Mouse (Mus musculus) E14TG2a.4 (cell line): ENCODE measurements around the gene Tmem131l.
A peak's percentile ranks its signal among the peaks of the same experiment; 100 is the strongest.

ENCODE experiments used
- H3K27me3 ChIP-seq: 2 replicates; pipeline ENCODE4 v1.6.1; 2014; ENCODE audit warnings: low read length, control low read depth; ENCODE audit not compliant: insufficient read depth
- H3K36me3 ChIP-seq: 2 replicates; pipeline ENCODE4 v1.6.1; 2014; ENCODE audit warnings: low read length, control low read depth; ENCODE audit not compliant: insufficient read depth
- H3K4me1 ChIP-seq: replicated peaks from 2 replicates; pipeline ENCODE4 v1.6.1; 2014; ENCODE audit warnings: low read depth, low read length, control low read depth
- H3K4me3 ChIP-seq: replicated peaks from 2 replicates; pipeline ENCODE4 v1.5.1; 2014; ENCODE audit warnings: mild to moderate bottlenecking, low read length
- H3K9me3 ChIP-seq: 2 replicates; pipeline ENCODE4 v1.6.1; 2014; ENCODE audit warnings: low read length, control low read depth
- CTCF ChIP-seq: conservative IDR thresholded peaks from 2 replicates; pipeline ENCODE4 v1.5.1; 2014; ENCODE audit warnings: low read length
- NANOG ChIP-seq: IDR thresholded peaks from 2 replicates; pipeline ENCODE4 v1.6.1; 2014; ENCODE audit warnings: borderline replicate concordance, low read length, mixed read lengths
- POU5F1 ChIP-seq: IDR thresholded peaks from 2 replicates; pipeline ENCODE4 v1.6.1; 2014; ENCODE audit warnings: low read length, borderline replicate concordance

The Tmem131l gene

DNA sequence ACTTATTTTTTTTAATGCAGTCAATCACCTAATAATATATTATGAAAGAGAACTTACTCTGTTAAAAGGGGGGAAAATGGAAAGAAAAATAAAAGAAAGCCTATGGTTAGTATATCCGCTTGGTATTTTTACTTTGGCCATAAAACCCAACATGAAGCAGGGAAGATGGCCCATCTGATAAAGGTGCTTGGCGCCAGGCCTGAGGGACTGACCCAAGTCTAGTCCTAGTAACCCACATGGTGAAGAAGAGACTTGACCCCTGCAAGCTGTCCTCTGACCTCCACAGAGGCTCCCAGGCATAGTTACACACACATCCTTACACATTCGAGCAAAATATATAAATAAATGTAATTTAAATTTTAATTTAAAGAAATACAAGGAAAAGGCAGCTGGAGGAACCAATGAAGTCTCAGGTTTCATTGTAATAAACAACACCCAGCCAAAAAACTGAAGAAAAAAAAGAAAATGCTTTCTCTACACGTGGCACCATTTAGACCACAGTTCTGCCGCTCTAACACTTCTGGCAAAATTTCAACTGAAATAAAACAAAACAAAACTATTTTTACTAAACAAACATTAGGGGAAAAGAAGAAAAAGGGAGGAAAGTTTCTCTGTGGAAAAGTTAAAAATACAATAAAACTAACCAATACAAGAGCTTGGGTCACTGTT, 28.8 kb downstream of the Tmem131l start:
- H3K27me3 ChIP-seq = no peaks in the 10 kb centered on the region
- H3K4me1 ChIP-seq = peaks cover 61% of the 10 kb centered on the region
- H3K36me3 ChIP-seq = peaks cover 26% of the 10 kb centered on the region
- H3K9me3 ChIP-seq = peaks cover 6% of the 10 kb centered on the region; the same call in 1 of the 2 replicates
- no peak for TF ChIP-seq POU5F1
- no peak for TF ChIP-seq CTCF
- TF ChIP-seq NANOG = no peak
- no peak overlapping the region for H3K4me3 ChIP-seq

DNA sequence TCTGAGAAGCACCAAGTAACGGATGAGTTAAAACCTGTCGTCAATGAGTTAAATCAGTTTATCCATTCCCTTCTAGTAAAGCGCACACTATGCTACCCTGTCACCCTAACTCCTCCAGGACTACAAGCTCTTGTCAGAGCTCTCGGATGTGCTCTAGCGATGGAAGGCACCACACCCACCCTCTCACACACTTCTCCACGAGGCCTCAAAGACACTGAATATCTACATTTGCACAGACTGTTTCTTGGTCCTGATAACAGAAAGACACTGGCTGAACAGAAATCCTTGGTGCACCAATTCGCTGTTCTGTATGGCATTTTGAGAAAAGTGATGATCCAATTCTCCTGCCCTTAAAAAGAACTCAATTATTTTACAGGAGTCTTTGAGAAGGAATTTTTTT, 34.0 kb downstream of the Tmem131l start:
- H3K27me3 ChIP-seq = no peaks in the 10 kb centered on the region
- no peaks in the 10 kb centered on the region for H3K9me3 ChIP-seq
- TF ChIP-seq NANOG (no peak), POU5F1 (no peak), CTCF (no peak)
- H3K4me3 ChIP-seq = no peak overlapping the region
- peaks cover 17% of the 10 kb centered on the region for H3K36me3 ChIP-seq
- H3K4me1 ChIP-seq = peaks cover 89% of the 10 kb centered on the region

DNA sequence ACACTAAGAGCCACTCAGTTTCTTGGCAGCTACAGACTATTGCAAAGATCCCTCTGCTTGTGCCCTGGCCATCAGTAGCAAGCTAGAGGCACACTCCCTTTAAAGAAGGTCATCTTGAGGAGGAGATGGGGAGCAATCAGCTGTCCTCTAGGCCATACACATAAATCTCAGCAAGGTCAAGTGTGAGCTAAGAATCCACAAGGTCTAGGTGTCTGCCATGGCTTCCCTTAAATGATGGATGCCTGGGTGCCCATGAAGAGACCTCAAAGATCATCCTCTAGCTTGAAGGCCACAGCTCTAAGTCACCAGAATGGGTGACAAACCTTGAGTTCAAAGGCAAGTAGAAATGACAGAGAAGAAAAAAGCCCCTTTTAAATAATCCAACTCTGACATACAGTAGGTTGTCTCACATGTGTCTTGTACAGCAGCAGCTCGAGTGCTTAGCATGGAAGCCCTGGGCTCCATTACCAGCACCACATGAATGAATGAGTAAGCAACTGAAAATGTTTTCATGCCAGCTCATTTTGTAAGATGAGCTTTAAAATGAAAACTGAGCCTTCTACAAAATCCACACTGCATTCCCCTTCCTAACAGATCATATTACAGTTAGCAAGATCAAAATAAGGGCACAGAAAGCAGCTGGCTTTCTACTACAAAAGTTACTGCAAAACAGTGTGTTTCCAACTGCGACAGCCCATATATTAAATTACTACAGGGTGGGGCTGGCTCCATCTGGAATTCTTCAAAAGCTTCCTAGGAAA, 35.5 kb downstream of the Tmem131l start:
- Histone ChIP-seq H3K4me3 (no peak overlapping the region), H3K36me3 (peaks cover 14% of the 10 kb centered on the region; the same call in 1 of the 2 replicates), H3K27me3 (no peaks in the 10 kb centered on the region), H3K9me3 (no peaks in the 10 kb centered on the region), H3K4me1 (peaks cover 80% of the 10 kb centered on the region)
- TF ChIP-seq POU5F1 (no peak), NANOG (no peak), CTCF (no peak)

DNA sequence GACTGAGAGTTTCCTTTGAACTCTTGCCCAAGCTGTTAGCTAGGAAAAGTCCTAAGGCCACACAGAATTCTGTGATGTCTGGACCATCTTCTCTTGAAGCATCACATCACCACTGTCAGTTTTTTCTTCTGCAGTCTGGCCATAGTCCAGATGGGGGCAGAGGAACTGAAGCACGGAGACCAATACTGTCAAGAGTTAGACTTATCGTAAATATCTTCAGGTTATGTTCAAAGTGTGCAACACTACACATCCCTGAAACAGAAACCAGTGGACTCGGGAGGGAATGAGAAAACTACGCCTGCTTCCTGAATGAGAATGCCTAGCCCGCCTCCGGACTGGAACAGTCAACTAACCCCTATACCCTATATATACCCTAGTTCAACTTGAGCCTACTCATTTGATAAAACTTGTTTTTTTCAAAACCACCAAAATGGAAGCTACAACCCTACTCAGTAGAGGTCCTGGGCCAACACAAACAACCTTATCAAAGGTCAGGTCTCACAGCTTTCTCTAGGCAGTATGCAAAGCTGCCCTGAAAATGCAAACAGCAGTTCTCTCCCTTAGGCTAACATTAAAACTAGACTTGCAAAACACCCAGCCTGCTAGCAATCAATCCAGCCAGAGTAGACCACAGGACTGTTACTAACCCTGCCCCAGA, 37.4 kb downstream of the Tmem131l start:
- no peaks in the 10 kb centered on the region for H3K9me3 ChIP-seq
- H3K27me3 ChIP-seq = no peaks in the 10 kb centered on the region
- peaks cover 69% of the 10 kb centered on the region for H3K4me1 ChIP-seq
- peaks cover 14% of the 10 kb centered on the region; the same call in 1 of the 2 replicates for H3K36me3 ChIP-seq
- no peak overlapping the region for H3K4me3 ChIP-seq
- TF ChIP-seq POU5F1 (no peak), CTCF (no peak), NANOG (no peak)

DNA sequence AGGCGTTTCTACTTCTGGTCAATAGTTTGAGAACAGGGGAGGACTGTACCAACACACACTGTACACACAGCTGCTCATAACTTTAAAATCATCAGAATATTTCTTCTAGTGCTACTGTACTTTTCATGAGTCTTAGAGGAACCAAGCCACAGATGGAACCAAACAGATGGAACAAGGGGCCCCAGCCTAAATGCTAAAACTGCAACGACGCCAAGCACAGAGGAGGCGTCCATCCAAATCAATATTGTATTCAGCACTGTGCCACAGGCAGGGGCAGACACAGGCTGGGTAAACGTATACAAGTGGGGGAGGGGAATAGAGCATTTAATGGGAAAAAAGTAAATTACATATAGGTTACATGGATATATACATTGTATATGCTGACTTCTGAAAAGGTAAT, 42.4 kb downstream of the Tmem131l start:
- TF ChIP-seq POU5F1 (no peak), NANOG (no peak), CTCF (no peak)
- no peak overlapping the region for H3K4me3 ChIP-seq
- H3K4me1 ChIP-seq = peaks cover 74% of the 10 kb centered on the region
- peaks cover 7% of the 10 kb centered on the region; the same call in 1 of the 2 replicates for H3K36me3 ChIP-seq
- no peaks in the 10 kb centered on the region for H3K9me3 ChIP-seq
- no peaks in the 10 kb centered on the region for H3K27me3 ChIP-seq

DNA sequence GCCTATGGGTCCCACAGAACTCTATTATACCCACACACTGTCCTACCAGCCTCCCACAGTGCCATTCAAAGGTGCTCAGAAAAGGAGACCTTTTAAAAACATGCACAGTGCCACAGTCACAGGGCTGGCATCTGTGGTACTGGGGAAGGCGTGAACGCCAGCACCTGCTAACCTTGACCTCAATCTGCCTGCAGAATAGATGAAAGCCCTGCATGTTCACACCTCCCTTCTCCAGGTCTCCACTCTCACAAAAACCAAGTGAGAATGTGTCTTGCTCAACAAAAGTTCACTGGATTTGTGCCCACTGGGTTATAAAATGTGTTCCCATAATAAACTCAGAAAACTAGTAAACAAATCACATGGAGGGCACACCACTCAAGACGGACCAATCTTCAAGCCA, 42.9 kb downstream of the Tmem131l start:
- TF ChIP-seq NANOG = no peak
- no peak for TF ChIP-seq CTCF
- TF ChIP-seq POU5F1 = no peak
- Histone ChIP-seq H3K36me3 (peaks cover 6% of the 10 kb centered on the region; the same call in 1 of the 2 replicates), H3K27me3 (no peaks in the 10 kb centered on the region), H3K9me3 (no peaks in the 10 kb centered on the region), H3K4me1 (peaks cover 74% of the 10 kb centered on the region), H3K4me3 (no peak overlapping the region)

DNA sequence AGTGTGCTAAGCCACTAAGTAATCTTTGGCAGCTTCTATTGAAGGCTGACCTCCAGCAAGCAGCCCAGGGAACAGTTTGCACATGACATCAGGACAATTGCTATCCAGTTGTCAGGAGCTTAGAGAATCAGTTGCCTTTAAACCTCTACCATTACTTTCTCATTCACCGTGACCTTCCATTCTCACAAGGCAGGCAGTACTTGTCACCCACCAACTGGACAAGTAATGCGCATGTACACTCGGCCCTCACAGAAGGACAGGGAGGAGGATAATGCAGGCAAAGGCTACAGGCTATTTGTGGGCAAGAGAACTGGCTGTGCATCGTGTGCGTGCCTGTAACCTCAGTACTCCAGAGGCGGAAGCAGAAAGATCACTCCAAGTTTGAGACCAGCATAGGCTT, 43.9 kb downstream of the Tmem131l start:
- Histone ChIP-seq H3K9me3 (no peaks in the 10 kb centered on the region), H3K4me1 (peaks cover 74% of the 10 kb centered on the region), H3K27me3 (no peaks in the 10 kb centered on the region), H3K36me3 (0 out of 2 replicates have a peak, but pooled peaks cover 2% of the 10 kb centered on the region), H3K4me3 (no peak overlapping the region)
- no peak for TF ChIP-seq POU5F1
- TF ChIP-seq CTCF = no peak
- no peak for TF ChIP-seq NANOG

DNA sequence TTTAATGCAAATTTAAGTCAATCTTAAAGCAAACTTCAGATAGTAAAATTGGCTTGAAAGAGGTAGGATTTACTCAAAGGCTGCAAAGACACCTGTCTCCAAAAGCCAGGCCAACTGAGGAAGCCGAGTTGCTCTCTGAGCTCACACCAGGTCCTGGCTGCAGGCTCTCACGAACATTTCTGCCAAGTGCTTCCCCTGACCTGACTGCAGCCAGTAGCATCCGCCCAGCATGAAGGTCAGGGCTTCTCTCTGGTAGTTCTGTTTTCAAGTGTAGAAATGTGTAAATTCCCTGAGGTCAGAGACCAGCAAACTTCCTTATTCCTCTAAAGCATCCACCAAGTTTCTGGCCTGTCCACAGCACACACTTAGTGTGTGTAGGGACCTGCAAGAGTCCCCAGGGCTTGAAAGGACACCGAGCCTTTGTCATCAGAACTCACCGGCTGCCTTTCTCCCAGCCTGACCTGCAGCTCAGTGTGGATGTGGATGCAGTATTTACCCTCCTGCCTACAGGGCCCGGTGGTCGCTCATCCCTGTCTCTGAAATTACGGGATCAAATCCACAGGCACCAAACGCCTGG, 44.6 kb downstream of the Tmem131l start:
- Histone ChIP-seq H3K4me1 (peaks cover 80% of the 10 kb centered on the region), H3K36me3 (0 out of 2 replicates have a peak, but pooled peaks cover 2% of the 10 kb centered on the region), H3K4me3 (peak overlapping the region; percentile 32), H3K27me3 (no peaks in the 10 kb centered on the region), H3K9me3 (no peaks in the 10 kb centered on the region)
- TF ChIP-seq CTCF = no peak
- TF ChIP-seq NANOG = no peak
- TF ChIP-seq POU5F1 = no peak
